Comparison of ENCODE assay signal across 18 mouse cellular contexts in the genomic region with DNA sequence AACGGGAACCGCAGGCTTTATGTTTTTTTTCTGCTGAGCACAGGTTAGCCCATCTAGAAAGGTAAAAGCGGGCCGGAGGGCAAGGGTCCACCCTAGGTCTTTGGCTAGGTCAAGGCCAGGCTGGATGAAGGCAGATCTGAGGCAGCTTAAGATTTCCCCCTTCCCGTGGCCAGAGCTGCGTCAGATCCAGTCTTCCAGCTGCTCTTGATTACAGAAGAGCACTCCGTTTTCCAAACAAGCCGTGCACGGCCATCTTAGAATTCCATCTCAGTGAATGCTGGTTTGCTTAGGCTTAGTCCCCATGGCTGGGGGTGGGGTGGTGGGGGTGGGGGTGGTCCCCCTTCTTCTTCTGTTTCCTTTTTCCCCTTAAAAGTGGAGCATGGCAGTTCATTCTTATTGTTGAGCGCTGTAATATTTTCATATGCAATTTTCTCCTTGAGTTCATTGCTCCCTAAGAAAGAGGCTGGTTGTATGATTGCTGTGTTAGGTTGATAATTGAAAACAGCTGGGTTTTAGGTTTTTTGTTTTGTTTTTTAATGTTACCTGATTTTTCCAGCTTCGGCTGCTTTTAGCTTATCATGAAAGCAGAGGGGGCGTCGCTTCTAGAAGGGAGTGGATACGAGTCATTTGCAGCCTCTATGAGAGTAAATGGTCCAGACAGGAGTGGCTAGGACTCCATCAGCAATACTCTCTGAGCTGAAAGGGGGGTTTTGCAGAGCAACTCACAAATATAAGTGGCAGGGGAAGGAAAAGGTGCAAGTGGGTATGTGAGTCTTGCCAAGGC.
DNase-seq lines count a peak whose midpoint lies in the region; ATAC-seq and TF ChIP-seq lines count a peak whose summit lies in the region.
"Had no signal": no experiment of that assay in that cellular context is flagged by ENCODE, and none has a peak within 500 bp of the region (broad histone marks: within the 10 kb centered on the region; RNA-seq: fewer than 3 reads in every experiment).

No protein-coding gene starts in this region.

- no peak overlapping the region for H3K4me3 ChIP-seq in lung, embryonic 14.5 days (ENCODE audit: low read depth, low read length)
- no peak overlapping the region for H3K4me3 ChIP-seq in embryonic facial prominence, embryonic 11.5 days (ENCODE audit: low read depth, low read length)
- H3K4me3 ChIP-seq in embryonic facial prominence, embryonic 14.5 days (ENCODE audit: low read depth, low read length), result no peak overlapping the region
- no peak overlapping the region for H3K4me3 ChIP-seq in limb, embryonic 13.5 days
- H3K4me3 ChIP-seq in kidney, adult 2 months (ENCODE audit: insufficient read depth, low read depth, low read length), result no peak overlapping the region
- H3K4me3 ChIP-seq: heart, embryonic 12.5 days; lung, embryonic 15.5 days had no signal

- H3K9ac ChIP-seq in lung, embryonic 14.5 days, result no peak overlapping the region
- H3K9ac ChIP-seq in embryonic facial prominence, embryonic 11.5 days (replicated peaks; ENCODE audit: low read length), result no peak overlapping the region
- H3K9ac ChIP-seq in embryonic facial prominence, embryonic 14.5 days (ENCODE audit: low read depth, low read length), result no peak overlapping the region
- H3K9ac ChIP-seq in limb, embryonic 13.5 days, result no peak overlapping the region
- H3K9ac ChIP-seq: heart, embryonic 12.5 days; lung, embryonic 15.5 days had no signal

- TF ChIP-seq CTCF in lung, embryonic 14.5 days (IDR thresholded peaks at IDR 0.05; ENCODE audit: low read depth), result no peak
- TF ChIP-seq CTCF in kidney, adult 2 months (conservative IDR thresholded peaks at IDR 0.05; ENCODE audit: insufficient read depth, insufficient read length, low read depth, low read length), result no peak

- H3K36me3 ChIP-seq in lung, embryonic 14.5 days (ENCODE audit: insufficient read depth), result no peaks in the 10 kb centered on the region
- H3K36me3 ChIP-seq in embryonic facial prominence, embryonic 11.5 days (replicated peaks; ENCODE audit: control insufficient read depth, insufficient read depth, low read depth, low read length), result no peaks in the 10 kb centered on the region
- no peaks in the 10 kb centered on the region for H3K36me3 ChIP-seq in embryonic facial prominence, embryonic 14.5 days (ENCODE audit: control insufficient read depth, insufficient read depth, low read length)
- no peaks in the 10 kb centered on the region for H3K36me3 ChIP-seq in limb, embryonic 13.5 days
- H3K36me3 ChIP-seq in kidney, adult 2 months (ENCODE audit: control insufficient read depth, insufficient read depth, low read length), result no peaks in the 10 kb centered on the region
- H3K36me3 ChIP-seq: heart, embryonic 12.5 days; lung, embryonic 15.5 days had no signal

- peaks cover 2% of the 10 kb centered on the region; the same call in 1 of the 2 replicates for H3K4me1 ChIP-seq in lung, embryonic 14.5 days (ENCODE audit: insufficient read depth)
- peaks cover 2% of the 10 kb centered on the region; the same call in 1 of the 2 replicates for H3K4me1 ChIP-seq in embryonic facial prominence, embryonic 11.5 days (ENCODE audit: control insufficient read depth, insufficient read depth, low read length)
- H3K4me1 ChIP-seq in embryonic facial prominence, embryonic 14.5 days (ENCODE audit: control insufficient read depth, insufficient read depth, low read length), result peaks cover 13% of the 10 kb centered on the region
- H3K4me1 ChIP-seq in limb, embryonic 13.5 days, result peaks cover 19% of the 10 kb centered on the region
- H3K4me1 ChIP-seq in kidney, adult 2 months (ENCODE audit: control insufficient read depth, insufficient read depth, low read length), result peaks cover 7% of the 10 kb centered on the region; the same call in 1 of the 2 replicates

- no peak overlapping the region for H3K27ac ChIP-seq in lung, embryonic 14.5 days (ENCODE audit: low read depth)
- peak overlapping the region; percentile 71 for H3K27ac ChIP-seq in embryonic facial prominence, embryonic 11.5 days (replicated peaks; ENCODE audit: low read depth, low read length)
- H3K27ac ChIP-seq in embryonic facial prominence, embryonic 14.5 days (replicated peaks; ENCODE audit: low read depth, low read length), result peak overlapping the region; percentile 79
- peak overlapping the region; percentile 75 for H3K27ac ChIP-seq in limb, embryonic 13.5 days
- H3K27ac ChIP-seq in kidney, adult 2 months (ENCODE audit: insufficient read depth, low read depth, low read length), result no peak overlapping the region
- H3K27ac ChIP-seq: kidney, postnatal 0 days; lung, embryonic 15.5 days had no signal

- H3K27me3 ChIP-seq in lung, embryonic 14.5 days (ENCODE audit: insufficient read depth, low read length), result no peaks in the 10 kb centered on the region
- H3K27me3 ChIP-seq in embryonic facial prominence, embryonic 11.5 days (ENCODE audit: control insufficient read depth, insufficient read depth, low read length), result no peaks in the 10 kb centered on the region
- no peaks in the 10 kb centered on the region for H3K27me3 ChIP-seq in embryonic facial prominence, embryonic 14.5 days (replicated peaks; ENCODE audit: control insufficient read depth, insufficient read depth, low read length)
- H3K27me3 ChIP-seq in limb, embryonic 13.5 days, result peaks cover 4% of the 10 kb centered on the region
- H3K27me3 ChIP-seq in kidney, adult 2 months (replicated peaks; ENCODE audit: control insufficient read depth, insufficient read depth, low read length), result no peaks in the 10 kb centered on the region
- H3K27me3 ChIP-seq: heart, embryonic 12.5 days; lung, embryonic 15.5 days had no signal

- no peak for TF ChIP-seq POLR2A in kidney, adult 2 months (IDR thresholded peaks at IDR 0.05; ENCODE audit: low read depth, low read length)

- WGBS in lung, embryonic 14.5 days, result 62% methylated on average over 14 of the region's 14 CpGs
- 36% methylated on average over 14 of the region's 14 CpGs for WGBS in embryonic facial prominence, embryonic 11.5 days
- WGBS in embryonic facial prominence, embryonic 14.5 days, result 46% methylated on average over 14 of the region's 14 CpGs
- WGBS in limb, embryonic 13.5 days, result 41% methylated on average over 14 of the region's 14 CpGs
- WGBS in kidney, adult 2 months, result 88% methylated on average over 14 of the region's 14 CpGs

- no peaks in the 10 kb centered on the region for H3K9me3 ChIP-seq in lung, embryonic 14.5 days (ENCODE audit: low read depth, low read length)
- no peaks in the 10 kb centered on the region for H3K9me3 ChIP-seq in embryonic facial prominence, embryonic 11.5 days (replicated peaks; ENCODE audit: control insufficient read depth, low read length)
- no peaks in the 10 kb centered on the region for H3K9me3 ChIP-seq in embryonic facial prominence, embryonic 14.5 days (ENCODE audit: control insufficient read depth, low read length)
- no peaks in the 10 kb centered on the region for H3K9me3 ChIP-seq in limb, embryonic 13.5 days
- H3K9me3 ChIP-seq: heart, embryonic 12.5 days; lung, embryonic 15.5 days had no signal

- DNase-seq in lung, embryonic 14.5 days, result peak; percentile 54
- no peak for DNase-seq in lung, postnatal 25 days (ENCODE audit: low spot score)
- DNase-seq in embryonic facial prominence, embryonic 11.5 days (ENCODE audit: low spot score), result peak; percentile 88
- peak; percentile 89 for DNase-seq in embryonic facial prominence, embryonic 14.5 days (ENCODE audit: low spot score)
- DNase-seq in kidney, adult 2 months, result no peak
- no peak for DNase-seq in urinary bladder, postnatal 4 days (ENCODE audit: low spot score in 2 of 2)
- DNase-seq: cerebellum, adult 11-12 months; cerebellum, postnatal 25 days; kidney, adult 11 months; layer of hippocampus, adult 9-11 months had no signal

- H3K4me2 ChIP-seq in lung, embryonic 14.5 days, result no peak overlapping the region
- H3K4me2 ChIP-seq in embryonic facial prominence, embryonic 11.5 days (ENCODE audit: low read depth, low read length), result no peak overlapping the region
- H3K4me2 ChIP-seq in embryonic facial prominence, embryonic 14.5 days (ENCODE audit: low read depth, low read length), result peak overlapping the region; percentile 5; the same call in 1 of the 2 replicates
- H3K4me2 ChIP-seq in limb, embryonic 13.5 days (replicated peaks), result peak overlapping the region; percentile 31
- H3K4me2 ChIP-seq: heart, embryonic 12.5 days; liver, embryonic 11.5 days; lung, embryonic 15.5 days; midbrain, embryonic 11.5 days had no signal

- no peak for ATAC-seq in lung, embryonic 14.5 days (ENCODE audit: insufficient read depth)
- ATAC-seq in embryonic facial prominence, embryonic 11.5 days (replicated peaks; ENCODE audit: insufficient number of reproducible peaks, low FRiP score, low TSS enrichment, low read depth), result peak; percentile 83
- ATAC-seq in embryonic facial prominence, embryonic 14.5 days (ENCODE audit: low read depth), result peak; percentile 78
- peak; percentile 77; the same call in 1 of the 2 replicates for ATAC-seq in limb, embryonic 13.5 days (ENCODE audit: low FRiP score, low read depth)
- no peak for ATAC-seq in granulocyte monocyte progenitor cell, adult 5-6 weeks (replicated peaks; ENCODE audit: poor library complexity, severe bottlenecking)
- ATAC-seq: activated CD4-positive, CD25-positive, alpha-beta regulatory T cell, adult 4 months had no signal

Comparison
In these comparisons a context has a peak if more than half of its experiments do, and no peak if none do; other contexts are left out.
1. DNase-seq: peak in lung, embryonic 14.5 days (single experiment), embryonic facial prominence, embryonic 11.5 days (single experiment) and embryonic facial prominence, embryonic 14.5 days (single experiment); none in lung, postnatal 25 days (single experiment), kidney, adult 2 months (single experiment) and urinary bladder, postnatal 4 days (0 of 2).
2. H3K4me2 ChIP-seq: peak in embryonic facial prominence, embryonic 14.5 days (single experiment) and limb, embryonic 13.5 days (single experiment); none in lung, embryonic 14.5 days (single experiment) and embryonic facial prominence, embryonic 11.5 days (single experiment).
3. ATAC-seq: peak in embryonic facial prominence, embryonic 11.5 days (single experiment), embryonic facial prominence, embryonic 14.5 days (single experiment) and limb, embryonic 13.5 days (single experiment); none in lung, embryonic 14.5 days (single experiment) and granulocyte monocyte progenitor cell, adult 5-6 weeks (single experiment).
4. H3K27ac ChIP-seq: peak in embryonic facial prominence, embryonic 11.5 days (single experiment), embryonic facial prominence, embryonic 14.5 days (single experiment) and limb, embryonic 13.5 days (single experiment); none in lung, embryonic 14.5 days (single experiment) and kidney, adult 2 months (single experiment).